Mouse (Mus musculus): ENCODE data around the gene Phip. TPM values are rescaled to one million over a fixed set of nuclear protein-coding genes. Genes with fewer than 3 reads are reported as not detected.
A peak's percentile ranks its signal among the peaks of the same experiment; 100 is the strongest.

Gene Phip
- total RNA-seq (2021), result 10 to 100 TPM; 67.2 to 80.6 TPM

DNA sequence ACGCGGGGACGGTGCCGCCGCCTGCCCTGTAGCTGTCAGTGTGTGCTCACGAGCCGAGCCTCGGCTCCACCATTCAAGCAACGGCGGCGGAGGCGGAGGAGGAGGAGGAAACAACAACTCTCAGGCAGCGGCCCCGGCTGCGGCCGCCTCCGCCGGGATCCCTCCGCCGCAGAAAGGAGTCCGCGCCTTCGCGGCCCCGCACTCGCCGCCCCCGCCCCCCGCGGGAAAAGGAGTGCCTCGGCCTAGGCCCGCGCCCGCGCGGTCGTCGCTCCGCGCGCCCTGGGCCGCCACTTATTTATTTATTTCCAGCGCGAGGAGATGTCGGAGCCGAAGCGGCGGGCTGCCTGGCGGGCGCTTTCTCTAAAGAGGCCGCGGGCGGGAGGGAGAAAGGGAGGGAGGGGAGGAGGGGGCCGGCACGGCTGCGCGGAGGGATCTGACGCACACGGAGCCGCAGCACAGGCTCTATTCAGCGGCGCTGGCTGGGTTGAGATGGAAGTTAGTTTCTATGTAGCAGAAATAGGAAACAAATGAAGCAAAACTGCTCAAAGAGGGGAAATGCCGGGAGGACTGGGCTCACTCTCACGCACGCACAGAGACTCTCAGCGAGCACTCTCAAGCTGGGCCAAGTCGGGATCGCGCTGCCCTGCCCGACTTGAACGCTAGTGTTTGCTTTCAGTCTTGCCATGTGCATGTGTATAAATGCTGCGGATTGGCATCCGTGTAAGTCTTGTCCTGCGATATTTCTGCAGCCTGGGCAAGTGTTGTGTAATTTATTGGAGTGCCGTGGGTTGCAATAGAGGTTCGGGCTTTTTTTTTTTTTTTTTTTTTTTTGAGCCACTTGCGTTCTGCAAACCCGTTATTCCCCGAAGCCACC lies at the start of gene Phip:
Gene Phip (minus strand): TSS at position 175 of the 874 bp plus-strand sequence.
- intact Hi-C loops (cut with DNase I), result loop anchor here (1.0 to 5.0 kb wide), 7 partner anchors 65 to 622 kb away; partner anchors contain the start of gene Hmgn3

DNA sequence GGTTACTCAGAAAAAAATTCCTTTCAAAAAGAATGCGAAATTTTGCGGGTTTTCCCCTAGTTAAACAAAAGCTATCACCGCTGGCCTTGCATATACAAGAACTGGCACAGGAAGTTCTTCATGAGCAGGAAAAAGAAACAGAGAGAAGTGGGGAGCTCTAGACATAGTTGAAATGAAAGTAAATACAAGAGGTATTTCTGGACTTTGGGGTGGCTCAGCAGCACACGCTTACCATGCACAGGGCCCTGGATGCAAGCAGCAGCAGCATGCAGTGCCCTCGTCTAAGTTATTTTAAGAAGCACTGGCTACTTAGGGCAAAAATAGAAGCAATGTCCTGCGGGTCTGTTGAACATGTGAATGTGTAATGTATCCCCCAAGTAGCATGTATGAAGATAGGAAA lies 48.4 kb upstream of the Phip start:
- intact Hi-C loops (cut with DNase I), result no loop called here
- DNase-seq (ENCODE audit: low spot score in 2 of 2), result no peak

More for the DNA sequence above, at the start of gene Phip:
- peak; percentile 93 to 96 for DNase-seq (ENCODE audit: low spot score in 2 of 2)

DNA sequence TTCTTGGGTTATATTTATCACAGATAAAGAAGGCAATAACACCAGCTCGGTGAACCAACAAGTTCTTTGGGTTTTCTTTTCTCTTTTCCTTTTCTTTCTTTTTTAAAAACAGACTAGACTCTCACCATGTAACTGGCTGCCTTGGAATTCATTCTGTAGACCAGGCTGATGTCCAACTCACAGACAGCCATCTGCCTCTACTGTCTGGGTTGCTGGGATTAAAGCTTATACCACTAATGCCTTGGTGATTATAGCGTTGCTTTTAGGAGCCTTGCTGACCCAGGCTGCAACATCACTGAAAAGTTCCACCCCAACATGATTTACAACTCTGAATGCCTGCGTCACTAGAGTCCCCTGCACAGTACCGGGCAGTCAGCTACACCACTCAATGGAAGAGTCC lies 39.2 kb upstream of the Phip start:
- DNase-seq (ENCODE audit: low spot score in 2 of 2), result peak in 1 of 2 experiments; percentile 19
- intact Hi-C loops (cut with DNase I), result no loop called here

DNA sequence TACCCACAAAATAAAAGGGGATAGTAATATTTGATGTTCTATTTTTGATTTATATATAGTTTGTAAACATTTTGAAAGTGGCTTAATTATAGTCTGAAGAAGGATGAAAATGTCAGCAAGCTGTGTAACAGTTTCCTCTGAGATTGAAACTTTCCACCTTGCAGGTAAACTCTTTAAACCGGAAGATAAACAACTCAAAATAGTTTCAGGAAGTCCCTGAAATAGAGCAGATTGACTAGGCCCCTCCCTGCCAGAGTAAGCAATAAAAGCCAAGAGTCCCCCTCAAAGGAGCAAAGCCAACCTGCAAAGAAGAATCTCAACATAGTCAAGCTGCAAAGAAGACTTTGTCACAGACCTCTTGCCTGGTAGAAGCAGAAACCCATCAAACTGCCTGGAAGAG lies 33.0 kb upstream of the Phip start:
- no peak for DNase-seq (ENCODE audit: low spot score in 2 of 2)

DNA sequence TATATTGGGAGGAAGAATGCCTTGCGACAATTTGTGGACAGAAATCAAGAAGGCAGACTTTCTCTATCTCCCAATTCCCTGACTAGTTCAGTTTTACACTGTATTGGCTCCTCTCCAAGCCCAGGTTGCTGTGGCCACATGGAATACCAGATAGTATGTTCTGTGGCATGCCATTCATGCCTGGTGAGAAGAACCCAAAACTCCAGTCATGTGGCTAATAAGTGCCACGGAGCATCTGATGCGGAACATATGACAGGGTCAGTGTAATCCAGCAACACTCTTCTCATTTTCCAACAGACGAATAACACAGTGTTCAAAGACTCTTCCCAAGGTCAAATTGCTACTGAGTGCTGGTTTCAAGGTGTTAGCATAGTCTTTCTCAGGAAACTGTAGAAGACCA lies 26.0 kb upstream of the Phip start:
- DNase-seq (ENCODE audit: low spot score in 2 of 2), result no peak
- intact Hi-C loops (cut with DNase I), result no loop called here

More for the DNA sequence above, 33.0 kb upstream of the Phip start:
- intact Hi-C loops (cut with DNase I), result no loop called here

DNA sequence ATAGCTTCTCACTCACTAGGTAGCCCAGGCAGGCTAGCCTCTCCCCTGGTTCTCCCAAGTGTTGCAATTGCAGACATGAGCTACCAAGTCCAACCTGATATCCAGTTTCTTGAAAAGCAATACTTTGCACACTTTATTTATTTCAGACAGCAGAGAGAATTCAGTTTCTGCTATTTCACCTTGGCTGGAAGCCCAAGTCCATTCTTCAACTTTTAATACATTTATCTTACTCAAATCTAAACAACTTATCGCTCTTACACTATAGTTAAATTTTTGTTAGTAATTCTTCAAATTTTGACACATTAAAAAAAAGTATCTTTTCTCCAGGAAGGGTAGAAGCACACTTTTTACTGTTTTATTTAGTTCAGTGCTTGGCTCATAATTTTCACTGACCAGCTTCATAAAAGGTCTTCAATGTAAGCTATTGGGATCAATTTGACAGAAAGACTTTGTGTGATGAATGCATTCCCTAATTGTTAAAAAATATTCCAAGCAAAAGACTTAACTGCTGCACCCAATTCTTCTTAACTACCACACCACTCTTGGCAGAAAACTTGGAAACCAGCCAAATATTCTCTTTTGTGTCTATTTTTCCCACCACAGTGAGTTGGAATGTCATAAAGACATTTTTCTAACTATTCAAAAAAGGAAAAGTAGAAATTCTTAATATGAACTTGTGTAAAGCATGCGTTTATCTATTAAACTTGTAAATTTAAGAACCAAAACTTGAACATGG lies 22.6 kb upstream of the Phip start:
- intact Hi-C loops (cut with DNase I), result no loop called here
- no peak for DNase-seq (ENCODE audit: low spot score in 2 of 2)

DNA sequence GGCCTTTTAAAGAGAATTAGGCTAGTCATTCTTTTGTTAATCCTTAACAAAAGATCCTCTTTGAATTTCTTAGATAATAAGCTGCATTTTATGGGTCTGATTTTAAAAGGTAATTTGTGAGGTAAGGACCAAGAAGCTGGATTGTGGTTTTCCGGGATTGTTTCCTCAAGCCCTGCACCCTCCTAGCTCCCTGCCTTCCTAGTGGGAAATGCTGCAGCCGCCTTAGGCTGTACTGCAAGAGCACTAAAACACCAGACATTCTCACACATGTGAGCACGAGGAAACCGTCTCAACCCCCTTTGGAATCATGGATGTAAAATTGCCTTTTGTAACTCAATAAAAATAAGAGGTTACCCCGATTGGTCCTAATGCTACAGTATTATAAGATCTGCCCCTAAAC lies 1.6 kb upstream of the Phip start:
- intact Hi-C loops (cut with DNase I), result loop anchor here (5.0 kb wide), 3 partner anchors 395 to 620 kb away; no protein-coding TSS in a partner anchor
- DNase-seq (ENCODE audit: low spot score in 2 of 2), result peak; percentile 29 to 30

DNA sequence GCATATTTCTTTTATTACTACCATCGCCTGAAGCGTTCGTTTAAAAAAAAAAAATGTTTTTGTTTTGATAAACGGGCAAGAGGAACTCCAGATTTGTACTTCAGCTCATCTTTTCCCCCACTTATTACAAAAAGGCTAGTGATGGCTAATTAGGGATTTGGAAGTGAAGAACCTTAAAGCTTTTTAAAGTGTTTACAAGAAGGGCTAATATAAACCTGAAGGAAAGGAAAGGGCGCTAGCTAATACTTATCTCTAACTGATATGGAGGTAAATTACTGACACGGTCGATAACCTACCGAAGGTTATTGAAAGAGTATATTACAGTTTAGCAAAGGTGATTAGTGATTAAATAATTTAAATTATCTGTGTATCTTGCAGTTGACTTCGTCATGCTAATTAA lies 903 bp upstream of the Phip start:
- intact Hi-C loops (cut with DNase I), result loop anchor here (5.0 kb wide), 3 partner anchors 396 to 621 kb away; no protein-coding TSS in a partner anchor
- no peak for DNase-seq (ENCODE audit: low spot score in 2 of 2)

DNA sequence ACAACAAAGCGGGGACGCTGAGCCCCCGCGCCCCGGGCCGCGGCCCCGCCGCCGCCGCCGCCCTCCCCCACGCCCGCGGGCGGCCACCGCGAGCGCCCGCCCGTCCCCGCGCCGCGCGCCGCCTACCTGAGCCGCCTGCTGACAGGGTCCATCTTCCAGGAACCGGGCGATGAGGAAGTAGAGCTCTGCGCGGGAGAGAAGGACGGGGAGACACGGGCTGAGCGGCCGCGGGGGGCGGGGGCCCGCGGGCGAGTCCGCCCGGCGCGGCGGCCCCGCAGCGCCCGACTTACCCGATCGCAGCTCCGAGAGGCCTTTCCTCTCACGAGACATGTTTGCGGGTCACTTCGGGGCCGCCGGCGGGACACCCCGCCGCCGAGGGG lies 364 bp downstream of the Phip start:
- no peak for DNase-seq (ENCODE audit: low spot score in 2 of 2)
- intact Hi-C loops (cut with DNase I), result loop anchor here (1.0 to 5.0 kb wide), 7 partner anchors 66 to 622 kb away; partner anchors contain the start of gene Hmgn3

DNA sequence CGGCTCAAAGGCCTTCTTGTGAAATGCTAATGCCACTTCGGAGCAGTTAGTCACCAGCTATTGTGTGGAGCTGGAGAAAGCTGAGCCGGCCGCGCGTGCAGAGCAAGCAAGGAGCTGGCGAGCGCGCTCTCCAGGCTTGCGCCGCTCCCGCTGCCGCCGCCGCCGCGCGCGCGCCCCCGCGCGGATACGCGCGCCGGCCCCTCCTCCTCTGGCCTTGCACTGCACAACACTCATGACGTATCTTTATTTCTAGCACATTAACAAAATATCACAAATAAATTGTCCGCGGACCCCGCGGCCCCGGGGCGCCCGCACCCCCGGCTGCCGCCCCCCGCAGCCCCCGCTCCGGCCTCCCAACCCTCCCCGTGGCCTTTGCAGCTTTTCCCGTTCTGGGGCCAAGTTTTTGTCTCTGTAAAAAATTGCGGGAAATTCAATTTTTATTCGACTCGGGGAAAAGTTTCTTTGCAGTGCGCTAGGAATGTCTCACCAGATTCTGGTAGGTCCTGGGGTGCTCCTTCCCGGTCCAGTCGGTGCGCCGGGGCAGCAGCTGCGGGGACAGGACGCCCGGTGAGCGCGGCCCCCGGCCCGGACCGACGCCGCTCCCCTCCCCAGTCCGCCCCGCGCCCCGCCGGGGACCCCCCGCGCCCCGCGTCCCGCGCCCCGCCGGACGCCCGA lies 992 bp downstream of the Phip start:
- DNase-seq (ENCODE audit: low spot score in 2 of 2), result peak; percentile 90 to 95
- intact Hi-C loops (cut with DNase I), result loop anchor here (2.0 kb wide), 3 partner anchors 66 to 352 kb away; no protein-coding TSS in a partner anchor

DNA sequence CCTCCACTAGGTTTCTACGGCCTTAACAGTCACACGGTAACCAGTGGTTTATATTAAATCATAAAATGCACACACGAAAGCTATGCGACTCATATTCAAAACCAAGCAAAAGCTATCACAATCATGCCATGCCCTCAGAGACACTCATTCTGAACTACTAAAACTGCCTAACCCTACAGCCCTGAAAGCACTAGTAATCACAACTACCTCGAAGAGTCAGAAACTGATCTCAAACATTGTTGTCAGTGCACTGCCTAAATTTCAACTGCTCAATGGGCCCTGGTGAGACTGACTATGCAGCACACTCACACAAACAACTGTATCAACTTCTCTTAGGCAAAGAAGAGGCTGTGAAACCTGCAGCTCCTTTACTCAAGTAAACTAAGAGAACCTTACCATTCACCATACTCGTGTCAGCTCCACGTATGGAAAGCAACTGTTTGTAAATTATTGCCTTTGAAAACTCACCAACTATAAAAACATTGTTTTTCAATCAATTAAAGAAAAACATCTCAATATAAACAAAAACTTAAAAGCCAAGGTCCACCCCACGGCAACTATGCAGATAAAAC lies 1.9 kb downstream of the Phip start:
- intact Hi-C loops (cut with DNase I), result no loop called here
- peak in 1 of 2 experiments; percentile 22 for DNase-seq (ENCODE audit: low spot score in 2 of 2)

DNA sequence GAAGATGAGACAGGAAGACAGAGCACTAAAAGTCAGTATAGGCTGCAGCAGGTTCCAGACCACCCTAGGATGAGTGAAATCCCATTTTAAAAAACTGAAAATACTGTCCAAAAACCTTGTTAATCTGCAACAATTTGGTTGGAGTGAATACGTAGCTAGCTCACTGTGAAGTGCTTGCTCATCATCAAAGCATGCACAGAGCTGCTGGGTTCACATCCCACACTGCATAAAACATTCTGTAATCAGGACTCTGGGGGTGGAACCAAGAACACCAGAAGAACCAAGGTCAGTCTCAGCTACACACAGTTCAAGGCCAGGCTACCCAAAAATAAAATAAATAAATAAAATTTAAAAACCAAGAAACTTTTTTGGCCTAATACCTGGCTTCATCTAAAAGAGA lies 3.9 kb downstream of the Phip start:
- intact Hi-C loops (cut with DNase I), result no loop called here
- peak in 1 of 2 experiments; percentile 35 for DNase-seq (ENCODE audit: low spot score in 2 of 2)

DNA sequence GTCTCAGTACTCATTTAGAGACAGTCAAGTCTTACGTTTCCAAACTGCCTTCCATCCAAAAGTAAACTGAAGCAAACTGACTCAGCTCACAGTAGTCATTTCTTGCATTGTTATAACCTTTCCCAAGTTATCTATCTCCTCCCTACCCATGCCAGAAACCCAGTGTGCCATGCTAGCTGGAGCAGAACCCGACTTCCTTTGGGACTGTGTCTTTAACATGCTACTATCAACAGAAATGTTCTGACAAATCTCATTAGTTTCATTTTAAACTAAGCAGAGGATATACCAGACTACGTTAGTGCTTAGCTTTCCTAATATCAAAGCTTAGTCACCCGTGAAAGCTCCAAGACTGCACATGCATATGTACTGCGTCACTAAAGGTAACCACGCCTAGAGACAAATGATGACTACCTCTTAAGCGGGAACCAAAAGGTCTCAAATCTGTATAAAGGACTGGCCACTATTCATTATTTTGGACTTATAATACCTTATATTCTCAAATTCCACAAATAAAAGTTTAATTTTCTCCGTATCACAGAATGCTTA lies 8.2 kb downstream of the Phip start:
- intact Hi-C loops (cut with DNase I), result no loop called here

DNA sequence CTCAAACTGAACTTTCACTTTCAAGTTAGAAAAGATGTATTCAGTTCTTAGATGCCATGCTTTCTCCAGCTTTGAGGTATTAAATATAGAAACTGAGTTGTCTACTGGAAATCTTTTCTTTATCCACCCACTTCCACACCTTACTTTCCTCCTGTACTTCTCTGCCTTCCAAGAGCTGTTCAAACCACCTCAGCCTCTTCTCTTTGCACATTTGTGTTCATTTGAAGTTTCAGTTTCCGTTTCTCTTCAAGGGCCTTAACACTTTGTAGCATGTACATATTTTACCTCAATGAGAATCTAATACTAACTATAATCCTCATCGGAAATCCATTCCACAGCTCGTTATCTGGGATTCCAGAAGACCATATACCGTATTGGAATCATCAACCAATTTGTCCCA lies 11.3 kb downstream of the Phip start:
- intact Hi-C loops (cut with DNase I), result no loop called here
- DNase-seq (ENCODE audit: low spot score in 2 of 2), result no peak

More for the DNA sequence above, 8.2 kb downstream of the Phip start:
- DNase-seq (ENCODE audit: low spot score in 2 of 2), result no peak

DNA sequence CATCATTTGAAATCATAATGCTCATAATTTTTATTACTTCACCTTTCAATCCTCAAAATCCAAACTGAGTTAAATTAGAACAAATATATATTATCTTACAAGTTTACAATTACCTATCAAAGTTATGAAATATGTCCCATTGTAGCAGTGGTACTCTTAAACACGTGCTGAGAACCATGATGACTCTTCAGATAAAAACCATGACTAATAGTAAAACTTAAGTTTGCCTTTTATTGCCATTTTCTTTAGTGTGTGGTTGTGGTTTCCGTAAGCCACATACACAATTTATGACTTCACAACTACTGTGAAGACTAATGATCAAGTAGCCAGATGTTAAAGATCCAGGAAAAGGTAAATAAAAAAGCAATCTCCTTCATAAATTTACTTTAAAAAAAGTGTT lies 14.0 kb downstream of the Phip start:
- DNase-seq (ENCODE audit: low spot score in 2 of 2), result no peak
- intact Hi-C loops (cut with DNase I), result no loop called here

DNA sequence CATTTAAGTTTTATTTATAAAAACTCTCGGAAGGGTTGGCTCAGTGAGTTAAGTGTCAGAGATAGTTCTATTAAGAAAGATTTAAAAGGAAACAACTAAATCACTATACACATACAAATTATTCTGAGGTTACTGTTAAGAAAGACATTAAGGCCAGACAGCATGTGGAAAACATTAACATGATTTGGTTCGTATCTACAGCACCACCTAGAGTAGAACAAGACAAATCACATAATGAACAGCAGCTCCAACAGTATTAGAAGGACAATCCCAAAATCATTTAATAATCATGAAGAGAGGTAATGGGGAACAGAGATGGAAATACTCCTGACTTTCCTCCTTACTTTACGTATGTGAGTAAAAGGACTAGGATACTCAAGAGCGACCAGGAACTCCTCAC lies 20.0 kb downstream of the Phip start:
- no peak for DNase-seq (ENCODE audit: low spot score in 2 of 2)
- intact Hi-C loops (cut with DNase I), result no loop called here

DNA sequence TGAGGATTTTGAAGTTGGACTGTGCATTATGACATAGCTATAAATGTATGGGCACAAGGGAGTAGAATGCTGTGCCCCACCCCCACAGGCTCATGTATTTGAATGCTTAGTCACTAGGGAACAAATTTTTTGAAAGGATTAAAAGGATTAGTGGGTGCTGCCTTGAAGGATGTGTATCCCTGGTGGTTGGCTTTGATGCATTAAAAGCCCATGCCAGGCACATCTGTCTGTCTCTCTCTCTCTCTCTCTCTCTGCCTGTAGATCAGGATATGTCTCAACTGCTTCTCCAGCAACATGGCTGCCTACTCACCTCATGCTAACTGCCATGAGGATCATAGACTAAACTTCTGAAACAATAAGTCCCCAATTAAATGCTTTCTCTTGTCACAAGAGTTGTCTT lies 23.0 kb downstream of the Phip start:
- intact Hi-C loops (cut with DNase I), result no loop called here
- no peak for DNase-seq (ENCODE audit: low spot score in 2 of 2)

DNA sequence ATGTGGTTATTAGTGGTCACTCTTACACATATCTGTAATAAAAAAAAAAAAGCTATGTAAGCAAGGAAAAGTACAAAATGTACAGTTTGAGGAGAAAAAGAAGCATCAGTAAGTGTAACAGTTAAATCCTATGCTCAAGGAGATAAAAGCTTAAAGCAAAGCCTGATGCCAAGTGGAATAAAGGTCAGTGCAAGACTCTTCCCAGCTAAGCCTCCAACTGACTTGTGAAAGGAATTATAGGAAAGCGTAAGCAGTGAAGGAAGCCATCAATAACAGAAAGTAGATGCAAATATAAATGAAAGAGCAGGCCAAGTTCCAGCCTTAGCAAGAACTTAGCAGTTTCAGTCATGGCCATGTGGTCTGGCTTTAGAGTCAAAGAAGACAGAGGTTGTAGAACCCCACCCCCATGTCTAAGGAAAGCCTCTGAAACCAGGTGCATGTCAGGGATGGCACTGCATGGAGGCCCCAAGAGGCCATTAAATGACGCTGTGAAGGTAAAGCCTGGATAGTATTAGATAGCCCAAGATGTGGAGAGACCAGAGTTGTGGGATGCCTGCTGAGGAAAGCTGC lies 23.8 kb downstream of the Phip start:
- DNase-seq (ENCODE audit: low spot score in 2 of 2), result no peak
- intact Hi-C loops (cut with DNase I), result no loop called here

DNA sequence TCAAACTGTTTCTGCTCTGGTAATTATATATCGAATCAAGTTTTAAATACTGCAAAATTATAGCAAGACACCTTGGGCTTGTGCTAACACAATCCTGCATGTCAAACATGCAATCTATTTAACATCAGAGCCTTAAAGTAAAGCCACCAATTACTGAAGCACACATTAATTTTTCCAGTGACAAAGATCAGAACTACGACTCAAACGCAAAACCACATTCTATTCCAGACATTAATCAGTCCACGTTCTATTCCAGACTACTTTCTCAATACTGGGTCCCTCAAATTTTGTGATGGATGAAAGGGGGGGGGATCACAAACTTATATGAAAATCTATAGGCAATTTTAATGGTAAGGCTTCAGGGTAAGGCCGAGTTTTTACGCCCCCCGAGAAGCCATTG lies 68.1 kb downstream of the Phip start:
- intact Hi-C loops (cut with DNase I), result no loop called here

More for the DNA sequence above, 68.1 kb downstream of the Phip start:
- DNase-seq (ENCODE audit: low spot score in 2 of 2), result no peak

Data from left cerebral cortex, postnatal 25 days (tissue).